Mouse (Mus musculus) brain, embryonic 14.5 days (tissue): ENCODE measurements around the gene Lamc2.

Source experiments
- CTCF ChIP-seq: fragments of 200-500 bp; IDR thresholded peaks from 2 replicates; pipeline ENCODE4 v1.5.1; 2012; ENCODE audit warnings: inconsistent platforms, mild to moderate bottlenecking, moderate library complexity, borderline replicate concordance; ENCODE audit not compliant: insufficient read depth, insufficient read length; ENCODE audit errors: extremely low read depth
- POLR2A ChIP-seq: fragments of 200-500 bp; IDR thresholded peaks from 2 replicates; pipeline ENCODE4 v1.6.1; 2012; ENCODE audit warnings: mild to moderate bottlenecking, inconsistent platforms, borderline replicate concordance; ENCODE audit not compliant: poor library complexity, insufficient read depth, insufficient read length, severe bottlenecking; ENCODE audit errors: extremely low read depth

DNA sequence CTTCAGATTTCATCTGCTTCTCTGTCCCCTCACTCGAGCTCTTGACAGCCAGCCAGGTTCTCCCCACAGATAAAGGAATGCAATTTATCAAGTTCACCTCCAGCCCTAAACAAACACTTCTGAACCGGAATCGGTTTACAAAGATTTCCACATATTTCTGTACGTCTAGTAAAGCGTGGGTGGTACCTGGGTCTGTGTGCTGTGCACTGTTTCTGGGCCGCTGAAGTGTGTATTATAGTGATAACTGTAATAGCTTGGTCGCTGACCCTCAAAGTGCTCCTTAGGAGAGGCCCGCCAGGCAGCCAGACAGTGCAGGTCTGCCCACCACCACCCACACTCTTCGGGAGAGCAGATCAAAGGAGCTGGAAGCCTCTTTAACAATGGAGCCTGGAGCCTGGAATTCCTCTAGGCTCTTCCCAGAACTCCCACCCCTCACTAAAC, 13.9 kb downstream of the Lamc2 start:
- TF ChIP-seq CTCF = no peak
- TF ChIP-seq POLR2A = no peak
